Mouse (Mus musculus): ENCODE measurements around the gene Tmbim4.

Tmbim4 gene

GRCm38 (mm10) chr10:120219578-120220359 lies 18.4 kb downstream of the Tmbim4 start:
- CTCF ChIA-PET: interaction anchor here in 2 of 4 experiments (0.7 to 2.3 kb wide), 3 partner anchors 14 to 18 kb away, joined by 3 to 4 read pairs (median 3); partner anchors contain the start of gene Irak3 (in 2 of the 2)
- POLR2A ChIA-PET: interaction anchor here in 2 of 4 experiments (1.3 to 2.2 kb wide), 2 partner anchors 8 kb away, joined by 3 to 18 read pairs; partner anchors contain the start of gene Llph (in 1 of the 2)

DNA sequence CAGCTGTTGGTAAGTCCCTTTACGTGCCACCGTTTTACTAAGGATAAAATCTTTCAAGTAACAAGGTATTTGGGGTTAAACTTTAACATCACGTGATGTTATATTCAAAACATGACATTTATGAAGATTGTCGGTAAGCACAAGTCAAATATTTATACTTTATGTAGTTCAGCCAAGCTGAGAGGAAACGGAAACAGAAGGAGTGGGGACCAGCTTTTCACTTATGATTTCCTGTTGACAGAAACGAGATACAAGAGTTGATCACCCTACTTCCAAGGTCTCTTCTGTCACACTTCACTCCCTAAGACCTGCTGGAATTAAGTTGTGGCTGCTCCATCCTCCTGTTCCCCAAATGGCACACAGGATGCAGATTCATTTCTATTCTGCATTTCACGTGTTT lies 19.4 kb downstream of the Tmbim4 start:
- ChIA-PET CTCF (interaction anchor here in 2 of 4 experiments (0.6 to 2.3 kb wide), 2 partner anchors 19 to 93 kb away, joined by 4 to 11 read pairs; partner anchors contain the start of gene Irak3 (in 1 of the 2)), POLR2A (no interaction called here)

- CTCF ChIA-PET: interaction anchor here (0.6 to 3.2 kb wide), 8 partner anchors 10 to 677 kb away, joined by 3 to 19 read pairs (median 4); partner anchors contain the start of gene Irak3 (in 2 of the 4)
- POLR2A ChIA-PET: interaction anchor here (0.6 to 3.6 kb wide), 18 partner anchors 8 to 211 kb away, joined by 3 to 19 read pairs (median 4); partner anchors contain the start of gene Helb (in 1 of the 4)
These were observed 25.7 kb downstream of the Tmbim4 start, which contains the start of gene Llph for GRCm38 (mm10) chr10:120226871-120227661. Gene Llph, plus strand, starts transcription at chr10:120227070.

DNA sequence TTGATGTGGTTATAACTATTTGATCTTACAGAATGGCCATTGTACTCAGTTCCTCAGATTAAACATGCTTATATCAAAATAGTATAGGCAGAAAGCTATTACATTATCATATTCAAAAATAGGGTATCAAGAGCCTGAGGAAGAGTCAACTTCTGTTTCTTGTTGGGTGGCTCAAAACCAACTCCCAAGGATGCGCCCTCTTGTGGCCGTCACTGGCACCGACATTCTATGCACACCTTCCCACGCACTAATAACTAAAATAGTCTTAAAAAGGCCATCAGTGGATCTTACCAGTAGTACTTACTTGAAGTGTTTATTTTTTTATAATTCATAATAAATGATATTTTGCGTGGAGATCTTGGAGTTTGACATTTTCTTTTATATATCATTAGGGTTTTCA lies 30.3 kb downstream of the Tmbim4 start:
- ChIA-PET CTCF (interaction anchor here in 3 of 4 experiments (0.6 to 3.7 kb wide), 5 partner anchors 10 to 644 kb away, joined by 3 to 24 read pairs (median 3); no protein-coding TSS in a partner anchor), POLR2A (interaction anchor here in 2 of 4 experiments (0.6 to 1.6 kb wide), 2 partner anchors 26 to 103 kb away, joined by 6 read pairs; no protein-coding TSS in a partner anchor)

DNA sequence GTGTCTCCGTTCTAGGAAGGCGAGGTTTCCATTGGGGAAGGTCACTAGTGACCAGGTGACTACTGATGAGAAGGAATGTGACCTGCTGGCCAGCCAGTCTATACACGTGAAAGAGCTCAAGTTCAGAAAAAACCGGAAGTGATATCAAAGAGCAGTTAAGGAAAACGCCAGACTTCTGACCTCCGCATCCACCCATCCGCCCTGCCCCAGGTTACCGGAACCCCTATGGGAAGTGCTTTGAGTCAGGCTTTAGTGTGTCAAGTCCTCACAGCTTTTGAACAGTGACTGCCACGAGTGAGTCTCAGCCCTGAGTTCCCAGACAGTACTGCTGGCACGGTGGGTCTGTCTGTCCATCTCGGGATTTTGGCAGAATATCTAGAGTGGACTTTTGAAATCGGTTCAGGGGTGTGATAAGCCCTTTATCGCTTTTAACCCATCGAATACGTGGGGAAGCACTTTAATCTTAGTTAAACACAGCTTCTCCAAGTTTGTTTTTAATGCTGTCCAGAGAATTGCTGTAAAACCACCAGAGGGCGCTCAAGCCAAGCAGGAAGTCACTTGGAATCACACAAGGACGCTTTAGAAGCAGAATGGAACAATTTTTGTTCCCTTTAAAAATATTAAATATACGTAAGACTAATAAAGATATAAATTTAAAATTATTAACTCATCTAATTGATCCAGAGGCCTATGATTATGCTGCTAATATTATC lies 32.4 kb downstream of the Tmbim4 start:
- CTCF ChIA-PET: interaction anchor here (0.6 to 3.7 kb wide), 52 partner anchors 8 to 1023 kb away, joined by 3 to 24 read pairs (median 3); partner anchors contain the start of genes Irak3 (in 2 of the 4) and Tmbim4 (in 1 of the 4)
- POLR2A ChIA-PET: interaction anchor here in 3 of 4 experiments (0.6 to 1.5 kb wide), 8 partner anchors 8 to 1419 kb away, joined by 3 to 4 read pairs (median 3); no protein-coding TSS in a partner anchor

GRCm38 (mm10) chr10:120236855-120237254 lies 35.5 kb downstream of the Tmbim4 start:
- ChIA-PET POLR2A (interaction anchor here in 1 of 4 experiments (0.6 to 1.9 kb wide), 2 partner anchors 9 to 98 kb away, joined by 3 to 4 read pairs; partner anchors contain the start of gene Llph), CTCF (interaction anchor here in 2 of 4 experiments (0.7 to 1.5 kb wide), 3 partner anchors 9 to 57 kb away, joined by 5 to 10 read pairs (median 7); no protein-coding TSS in a partner anchor)

GRCm38 (mm10) chr10:120238241-120238640 lies 36.9 kb downstream of the Tmbim4 start:
- CTCF ChIA-PET: interaction anchor here (0.6 to 1.2 kb wide), 7 partner anchors 8 to 553 kb away, joined by 3 to 5 read pairs (median 3); partner anchors contain the start of gene Irak3 (in 1 of the 4)
- POLR2A ChIA-PET: interaction anchor here in 3 of 4 experiments (0.6 to 3.4 kb wide), 6 partner anchors 9 to 223 kb away, joined by 3 to 19 read pairs (median 4); partner anchors contain the start of gene Llph (in 3 of the 3)

- ChIA-PET POLR2A (interaction anchor here in 1 of 4 experiments (1.1 to 3.4 kb wide), 3 partner anchors 8 to 12 kb away, joined by 3 to 19 read pairs (median 4); partner anchors contain the start of gene Llph), CTCF (interaction anchor here in 2 of 4 experiments (0.6 to 1.7 kb wide), 3 partner anchors 13 to 637 kb away, joined by 3 to 5 read pairs (median 5); partner anchors contain the start of gene Llph (in 1 of the 2))
These were observed 38.1 kb downstream of the Tmbim4 start for GRCm38 (mm10) chr10:120239476-120239875.

DNA sequence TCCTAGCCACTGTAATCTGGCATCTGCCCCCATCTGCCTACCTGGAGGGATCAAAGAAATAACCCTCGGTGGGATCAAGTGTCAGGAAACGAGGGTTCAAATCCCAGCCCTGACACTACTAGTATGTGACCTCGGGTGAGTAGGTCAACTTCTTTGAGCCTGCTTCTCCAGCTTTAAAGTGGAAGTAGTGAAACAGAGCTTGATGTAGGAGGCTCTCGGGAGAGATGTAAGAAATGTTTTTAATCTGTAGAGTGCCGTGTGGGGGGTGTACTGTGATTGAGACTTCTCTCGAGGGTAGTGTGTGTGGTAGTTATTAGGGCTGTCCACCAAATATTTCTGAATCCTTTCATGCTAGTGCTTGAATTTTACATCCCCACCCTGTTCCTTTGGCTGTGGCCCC lies 41.0 kb downstream of the Tmbim4 start:
- CTCF ChIA-PET: interaction anchor here in 3 of 4 experiments (0.7 to 4.2 kb wide), 3 partner anchors 9 to 683 kb away, joined by 3 to 13 read pairs (median 5); no protein-coding TSS in a partner anchor

DNA sequence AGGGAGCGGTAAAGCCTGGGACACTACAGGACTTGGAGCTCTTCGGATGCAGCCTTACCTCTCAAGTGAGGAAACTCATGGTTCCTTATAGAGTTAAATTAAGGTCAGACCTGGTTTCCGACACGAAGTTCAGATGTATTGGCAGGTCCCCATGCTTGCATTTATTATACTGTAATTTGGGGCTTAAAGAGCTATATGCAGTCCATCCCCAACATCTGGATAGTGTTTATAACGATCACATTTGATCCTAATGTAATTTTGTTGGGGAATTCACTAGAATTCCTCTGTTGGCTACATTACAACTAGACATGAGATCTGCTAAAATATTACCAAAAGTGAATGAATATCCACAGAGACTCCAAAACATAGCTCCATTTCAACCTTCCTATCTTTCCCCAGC lies 44.3 kb downstream of the Tmbim4 start:
- POLR2A ChIA-PET: interaction anchor here in 1 of 4 experiments (0.9 kb wide), 1 partner anchor 35 kb away, joined by 3 read pairs; no protein-coding TSS in a partner anchor
- CTCF ChIA-PET: interaction anchor here in 1 of 4 experiments (4.2 kb wide), 1 partner anchor 12 kb away, joined by 13 read pairs; no protein-coding TSS in a partner anchor

More for the DNA sequence above, 41.0 kb downstream of the Tmbim4 start:
- POLR2A ChIA-PET: interaction anchor here in 2 of 4 experiments (0.6 to 1.0 kb wide), 2 partner anchors 14 to 827 kb away, joined by 3 read pairs; no protein-coding TSS in a partner anchor

- CTCF ChIA-PET: interaction anchor here (0.5 to 2.4 kb wide), 18 partner anchors 8 to 670 kb away, joined by 3 to 16 read pairs (median 3); partner anchors contain the start of gene Irak3 (in 1 of the 4)
These were observed 45.8 kb downstream of the Tmbim4 start for GRCm38 (mm10) chr10:120246994-120247750.

DNA sequence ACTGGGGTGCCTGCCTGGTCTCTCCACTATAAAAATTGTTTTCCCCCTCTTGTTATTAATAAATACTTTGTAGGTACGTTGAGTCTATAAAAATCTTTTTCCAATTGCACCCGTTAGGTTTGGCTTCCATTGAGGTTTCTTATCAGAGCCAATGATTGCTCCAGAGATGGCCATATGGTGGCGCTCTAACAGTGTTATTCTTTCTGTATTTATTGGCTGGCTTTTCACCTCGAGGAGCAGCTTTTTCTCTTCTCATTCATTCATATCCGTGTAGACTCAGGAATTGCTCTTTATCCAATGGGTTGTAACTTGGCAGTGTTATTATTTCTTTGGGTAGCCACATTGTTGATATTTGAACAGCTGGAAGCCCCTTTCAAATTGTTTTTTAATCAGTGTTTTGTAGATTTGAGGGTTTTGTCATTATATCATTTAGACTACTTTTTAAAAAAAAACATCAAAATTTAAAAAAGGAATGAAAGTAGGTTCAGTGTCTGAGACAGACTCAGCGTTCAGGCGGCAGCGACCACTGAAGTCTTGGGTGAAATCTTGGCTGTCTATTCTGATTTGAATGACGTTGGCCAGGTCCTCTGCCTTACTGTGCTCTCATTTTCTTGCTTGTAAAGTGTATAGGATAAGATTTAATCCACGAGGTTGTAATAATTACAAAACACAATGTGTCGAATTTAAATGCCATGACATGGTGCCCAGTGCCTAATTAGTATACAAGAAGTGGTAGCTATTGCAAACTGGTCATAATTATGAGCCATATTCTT lies 49.7 kb downstream of the Tmbim4 start:
- CTCF ChIA-PET: interaction anchor here (0.5 to 2.6 kb wide), 5 partner anchors 12 to 607 kb away, joined by 3 to 12 read pairs (median 3); no protein-coding TSS in a partner anchor
- POLR2A ChIA-PET: no interaction called here

More at GRCm38 (mm10) chr10:120246994-120247750, 45.8 kb downstream of the Tmbim4 start:
- POLR2A ChIA-PET: interaction anchor here in 1 of 4 experiments (0.8 to 1.0 kb wide), 2 partner anchors 8 to 12 kb away, joined by 3 read pairs; no protein-coding TSS in a partner anchor

- ChIA-PET CTCF (interaction anchor here in 3 of 4 experiments (0.5 to 2.6 kb wide), 3 partner anchors 11 to 19 kb away, joined by 3 to 12 read pairs (median 4); no protein-coding TSS in a partner anchor), POLR2A (no interaction called here)
These were observed 50.4 kb downstream of the Tmbim4 start for GRCm38 (mm10) chr10:120251791-120252190.

GRCm38 (mm10) chr10:120252800-120253199 lies 51.4 kb downstream of the Tmbim4 start:
- CTCF ChIA-PET: interaction anchor here in 1 of 4 experiments (1.2 kb wide), 1 partner anchor 623 kb away, joined by 3 read pairs; no protein-coding TSS in a partner anchor
- POLR2A ChIA-PET: no interaction called here

GRCm38 (mm10) chr10:120257231-120257630 lies 55.8 kb downstream of the Tmbim4 start:
- POLR2A ChIA-PET: interaction anchor here in 1 of 4 experiments (1.6 kb wide), 1 partner anchor 25 kb away, joined by 6 read pairs; no protein-coding TSS in a partner anchor
- CTCF ChIA-PET: interaction anchor here (0.6 to 2.4 kb wide), 18 partner anchors 10 to 724 kb away, joined by 3 to 17 read pairs (median 4); no protein-coding TSS in a partner anchor
